Mouse (Mus musculus) stomach, postnatal 0 days (tissue): ENCODE data around the gene Piwil4.

Experiments used
- CTCF ChIP-seq: IDR thresholded peaks from 2 replicates; pipeline ENCODE4 v1.5.1; 2016; ENCODE audit warnings: antibody characterized with exemption, low read depth, mild to moderate bottlenecking, moderate library complexity
- EP300 ChIP-seq: optimal IDR thresholded peaks from 2 replicates; pipeline ENCODE3; 2016; ENCODE audit warnings: antibody characterized with exemption

GRCm38 (mm10) chr9:14728365-14728764 lies 12.2 kb downstream of the Piwil4 start:
- no peak for TF ChIP-seq CTCF
- TF ChIP-seq EP300: no peak
